Mouse (Mus musculus): ENCODE measurements at regions not wholly inside any gene's neighbourhood (a gene's known extent, or its start where the extent isn't known, plus 50 kb on each side); places are given as distances from the start of the nearest gene placed in this dataset.
"Not testable (repeated sequence)": the region's sequence is repeated elsewhere in the genome, so short reads cannot be mapped to it uniquely, and the experiment has no call there.

DNA sequence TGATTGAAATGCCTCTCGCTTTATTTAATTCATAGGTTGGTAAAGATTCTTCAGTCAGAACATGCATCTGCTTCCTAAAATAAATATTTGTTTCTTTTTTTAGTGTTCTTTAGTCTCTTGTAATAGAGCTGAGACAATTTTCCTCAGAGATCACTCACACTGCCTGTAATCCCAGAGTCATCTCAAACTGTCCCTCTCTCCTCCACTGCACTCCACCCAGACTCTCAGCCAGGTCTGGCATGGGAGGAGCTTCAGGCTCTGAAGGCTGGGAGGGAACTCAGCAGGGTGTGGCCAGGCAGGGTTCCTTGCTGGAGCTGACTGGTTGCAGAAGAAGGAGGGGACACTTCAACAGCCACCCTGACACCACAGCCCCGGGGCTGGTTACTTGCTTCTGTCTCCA, 841.2 kb upstream of the Olfr1507 start:
- not testable (repeated sequence) for DNase-seq (ENCODE audit: low read depth, low spot score)

- not testable (repeated sequence) for DNase-seq (ENCODE audit: low read depth, low spot score)
Observed at GRCm38 (mm10) chr14:53334451-53334850, 838.9 kb upstream of the Olfr1507 start.

DNA sequence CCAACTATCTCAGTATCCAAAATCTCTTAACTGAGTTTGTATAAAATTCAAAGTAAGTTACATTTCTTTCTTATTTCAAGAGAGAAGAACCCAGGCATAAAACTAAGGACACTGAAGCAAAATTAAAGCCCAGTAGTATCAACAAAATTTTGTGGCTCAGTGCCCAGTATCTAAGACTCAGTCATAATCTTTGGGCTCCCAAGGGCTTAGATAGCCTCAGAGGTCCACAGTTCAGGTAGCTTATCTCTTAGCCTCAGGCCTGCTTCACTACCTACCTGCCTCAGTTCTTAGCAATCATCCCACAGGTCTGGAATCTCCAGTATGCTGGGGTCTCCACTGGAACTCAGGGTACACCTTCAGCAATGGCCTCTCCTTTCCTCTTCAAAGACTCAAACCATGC, 835.6 kb upstream of the Olfr1507 start:
- not testable (repeated sequence) for DNase-seq (ENCODE audit: low read depth, low spot score)

DNA sequence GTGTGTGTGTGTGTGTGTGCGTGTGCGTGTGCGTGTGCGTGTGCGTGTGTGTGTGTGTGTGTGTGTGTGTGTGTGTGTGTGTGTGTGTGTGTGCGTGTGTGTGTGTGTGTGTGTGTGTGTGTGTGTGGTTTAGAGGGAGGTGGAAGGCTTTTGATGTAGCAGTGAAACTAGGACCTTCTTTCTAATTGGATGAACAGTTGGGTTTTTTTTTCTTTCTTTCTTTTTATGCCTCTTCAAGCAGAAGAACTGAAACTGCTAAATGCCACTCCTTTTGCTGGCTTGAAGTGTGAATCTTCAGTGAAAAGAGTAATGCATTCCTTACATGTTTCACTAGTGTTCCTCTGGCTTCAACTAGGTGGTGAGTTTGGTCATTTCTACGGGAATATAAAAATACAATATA, 828.8 kb upstream of the Olfr1507 start:
- not testable (repeated sequence) for DNase-seq (ENCODE audit: low read depth, low spot score)

- DNase-seq (ENCODE audit: low read depth, low spot score), result not testable (repeated sequence)
Observed at GRCm38 (mm10) chr14:53318512-53319309, 823.2 kb upstream of the Olfr1507 start.

DNA sequence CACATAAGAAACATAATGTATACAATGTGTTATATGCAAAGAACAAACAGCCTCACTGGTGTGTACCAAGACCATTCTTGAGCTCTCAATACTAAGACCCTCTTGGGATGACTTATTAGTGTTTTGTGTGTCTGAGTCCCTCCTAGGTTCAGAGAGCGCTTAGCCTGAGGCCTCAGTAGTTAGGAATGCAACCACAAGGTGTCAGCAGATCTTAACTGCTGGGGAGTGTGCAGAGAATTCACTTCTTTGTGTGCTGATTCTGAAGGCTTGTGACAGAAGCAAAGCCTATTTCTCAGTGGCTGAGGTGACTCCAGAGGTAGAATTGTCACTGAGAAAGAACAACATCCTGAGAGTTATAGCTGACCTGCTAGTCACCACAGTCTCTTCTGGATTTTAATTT, 816.9 kb upstream of the Olfr1507 start:
- DNase-seq (ENCODE audit: low read depth, low spot score), result not testable (repeated sequence)

DNA sequence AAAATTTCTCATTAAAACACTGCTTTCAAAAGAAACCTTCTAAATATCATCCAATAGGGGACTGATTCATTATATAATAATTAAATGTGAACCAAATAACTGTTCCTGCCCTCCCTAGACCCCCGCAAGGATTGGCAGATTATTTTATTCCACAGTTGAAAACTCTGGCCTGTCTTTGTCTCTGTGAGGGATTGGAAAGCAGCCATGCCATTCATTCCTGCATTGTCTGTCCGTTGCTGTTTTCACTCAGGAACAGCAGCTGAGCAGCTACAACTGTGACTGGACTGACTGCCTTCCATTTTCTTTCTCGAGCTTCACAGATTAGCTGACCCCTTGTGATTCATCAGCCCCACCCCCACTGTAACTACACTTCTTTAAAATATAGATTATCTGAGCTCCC, 807.6 kb upstream of the Olfr1507 start:
- DNase-seq (ENCODE audit: low read depth, low spot score), result not testable (repeated sequence)

DNA sequence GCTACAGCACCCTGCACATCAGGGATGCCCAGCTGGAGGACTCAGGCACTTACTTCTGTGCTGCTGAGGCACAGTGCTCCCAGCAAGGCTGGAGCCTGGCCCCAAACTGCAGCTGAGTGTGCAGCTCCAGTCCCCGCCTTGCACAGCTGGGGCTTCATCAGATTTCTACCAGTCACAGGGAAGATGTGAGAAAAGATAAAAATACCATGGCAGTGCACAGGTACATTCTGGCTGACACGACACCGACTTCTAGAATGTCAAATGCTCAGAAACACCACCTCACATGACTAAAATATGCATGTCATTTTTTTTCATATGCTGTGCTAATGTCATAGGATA, 806.9 kb upstream of the Olfr1507 start:
- not testable (repeated sequence) for DNase-seq (ENCODE audit: low read depth, low spot score)

- DNase-seq (ENCODE audit: low read depth, low spot score), result not testable (repeated sequence)
Observed at GRCm38 (mm10) chr14:53301722-53302490, 806.4 kb upstream of the Olfr1507 start.

DNA sequence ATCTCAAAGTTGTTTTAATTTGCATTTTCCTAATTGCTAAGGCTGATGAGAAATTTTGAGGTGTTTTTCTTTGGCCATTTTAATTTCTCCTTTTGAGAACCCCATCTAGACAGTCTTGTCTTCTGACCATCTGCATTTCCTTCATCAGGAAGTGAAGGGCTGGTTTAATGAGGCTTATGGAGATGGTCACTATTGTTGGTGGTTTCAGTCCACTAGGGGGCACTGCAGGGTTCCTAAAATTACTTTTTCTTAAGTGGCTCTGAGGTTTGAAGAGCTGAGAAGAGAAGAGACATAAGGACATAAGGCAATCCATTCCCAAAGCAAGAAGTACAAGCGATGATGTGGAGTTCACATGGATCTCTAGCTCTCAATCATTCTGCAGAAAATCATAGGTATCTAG, 805.6 kb upstream of the Olfr1507 start:
- DNase-seq (ENCODE audit: low read depth, low spot score), result not testable (repeated sequence)

- not testable (repeated sequence) for DNase-seq (ENCODE audit: low read depth, low spot score)
Observed at GRCm38 (mm10) chr14:53299735-53300134, 804.2 kb upstream of the Olfr1507 start.

GRCm38 (mm10) chr14:53283350-53284141, 788.0 kb upstream of the Olfr1507 start:
- not testable (repeated sequence) for DNase-seq (ENCODE audit: low read depth, low spot score)

GRCm38 (mm10) chr14:53273218-53273617, 777.7 kb upstream of the Olfr1507 start:
- not testable (repeated sequence) for DNase-seq (ENCODE audit: low read depth, low spot score)

- not testable (repeated sequence) for DNase-seq (ENCODE audit: low read depth, low spot score)
Observed at GRCm38 (mm10) chr14:53267693-53268092, 772.1 kb upstream of the Olfr1507 start.

DNA sequence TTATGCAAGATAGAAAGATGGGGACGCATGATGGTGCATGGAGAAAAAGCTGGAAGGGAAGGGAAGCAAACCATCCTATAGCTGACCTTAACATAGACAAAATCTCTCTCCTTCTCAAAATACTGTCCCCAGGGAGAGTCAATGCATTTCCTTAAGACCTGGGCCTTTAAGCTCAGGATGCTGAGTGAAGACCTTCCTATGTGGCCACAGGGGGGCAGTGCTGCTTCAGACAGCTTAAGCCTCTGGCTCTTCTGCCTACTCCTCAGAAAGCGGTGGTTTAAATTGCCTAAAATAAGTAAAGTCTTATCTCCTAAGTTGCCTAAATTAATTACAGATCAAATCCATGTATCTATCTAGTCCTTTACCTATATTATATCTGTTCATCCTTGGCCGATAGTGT, 760.4 kb upstream of the Olfr1507 start:
- DNase-seq (ENCODE audit: low read depth, low spot score), result not testable (repeated sequence)

GRCm38 (mm10) chr14:53253470-53253869, 757.9 kb upstream of the Olfr1507 start:
- DNase-seq (ENCODE audit: low read depth, low spot score), result not testable (repeated sequence)

- DNase-seq (ENCODE audit: low read depth, low spot score), result not testable (repeated sequence)
Observed at GRCm38 (mm10) chr14:53231142-53231541, 735.6 kb upstream of the Olfr1507 start.

GRCm38 (mm10) chr14:53224789-53225188, 729.2 kb upstream of the Olfr1507 start:
- not testable (repeated sequence) for DNase-seq (ENCODE audit: low read depth, low spot score)

GRCm38 (mm10) chr14:53210554-53210953, 715.0 kb upstream of the Olfr1507 start:
- DNase-seq (ENCODE audit: low read depth, low spot score), result not testable (repeated sequence)

GRCm38 (mm10) chr14:53209258-53209657, 713.7 kb upstream of the Olfr1507 start:
- DNase-seq (ENCODE audit: low read depth, low spot score), result not testable (repeated sequence)

DNA sequence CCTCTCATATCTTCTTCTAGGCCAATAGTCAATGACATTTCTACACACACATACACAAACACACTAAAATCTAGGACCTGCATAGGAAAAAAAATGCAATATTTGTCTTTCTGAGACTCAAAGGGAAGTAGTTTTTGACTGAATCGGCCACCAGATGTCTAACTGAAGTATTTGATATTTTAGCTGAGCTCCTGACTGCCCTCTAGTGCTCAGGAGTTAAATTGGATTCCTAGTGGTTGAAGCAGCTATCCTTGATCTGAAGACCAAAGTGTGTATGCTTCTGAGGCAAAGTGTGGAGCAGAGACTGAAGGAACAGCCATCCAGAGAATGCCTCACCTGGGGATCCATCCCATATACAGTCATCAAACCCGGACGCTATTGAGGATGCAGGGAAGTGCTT, 695.4 kb upstream of the Olfr1507 start:
- not testable (repeated sequence) for DNase-seq (ENCODE audit: low read depth, low spot score)

GRCm38 (mm10) chr14:53174099-53174498, 678.5 kb upstream of the Olfr1507 start:
- DNase-seq (ENCODE audit: low read depth, low spot score), result not testable (repeated sequence)

All from CD4-positive helper T cell, adult 2 months (primary cell).